Mouse (Mus musculus) neural tube, embryonic 15.5 days (tissue): ENCODE results near the gene Ltbp3. TPM values are rescaled to one million over a fixed set of nuclear protein-coding genes. Genes with fewer than 3 reads are reported as not detected.

Experiments
- ATAC-seq: fragments of 200-750 bp; cut with Nextera tagmentation; 2 replicates; pipeline ENCODE4 v1.8.0; 2017; ENCODE audit warnings: mild to moderate bottlenecking, moderate TSS enrichment, moderate library complexity; ENCODE audit not compliant: low FRiP score
- H3K27ac ChIP-seq: fragments of 300-500 bp; sonication (generic); replicated peaks from 2 replicates; pipeline ENCODE4 v1.5.1; 2015; ENCODE audit warnings: mild to moderate bottlenecking, inconsistent platforms
- H3K27me3 ChIP-seq: fragments of 300-500 bp; sonication (generic); replicated peaks from 2 replicates; pipeline ENCODE4 v1.6.1; 2015; ENCODE audit warnings: inconsistent platforms
- H3K36me3 ChIP-seq: fragments of 300-500 bp; sonication (generic); 2 replicates; pipeline ENCODE4 v1.6.1; 2015; ENCODE audit warnings: inconsistent platforms
- H3K4me1 ChIP-seq: fragments of 300-500 bp; sonication (generic); 2 replicates; pipeline ENCODE4 v1.6.1; 2015; ENCODE audit warnings: inconsistent platforms
- H3K4me2 ChIP-seq: fragments of 300-500 bp; sonication (generic); 2 replicates; pipeline ENCODE4 v1.6.1; 2015; ENCODE audit warnings: inconsistent platforms, mild to moderate bottlenecking, moderate library complexity
- H3K4me3 ChIP-seq: fragments of 300-500 bp; sonication (generic); replicated peaks from 2 replicates; pipeline ENCODE4 v1.5.1; 2015; ENCODE audit warnings: mild to moderate bottlenecking, inconsistent platforms
- H3K9ac ChIP-seq: fragments of 300-500 bp; sonication (generic); replicated peaks from 2 replicates; pipeline ENCODE4 v1.6.1; 2015; ENCODE audit warnings: mild to moderate bottlenecking, inconsistent platforms
- H3K9me3 ChIP-seq: fragments of 300-500 bp; sonication (generic); replicated peaks from 2 replicates; pipeline ENCODE4 v1.6.1; 2016; ENCODE audit warnings: inconsistent platforms
- WGBS: fragments of 180-500 bp; shearing (Covaris S2); methylation state at CpG from one replicate; pipeline ENCODE4 v1.1.7; 2015; ENCODE audit warnings: mixed read lengths; 5-methylcytosine and 5-hydroxymethylcytosine counted together
- polyA plus RNA-seq: library from polyadenylated mRNA; unstranded; fragments of >200 nt; fragmentation: Nextera tagmentation; extraction: Ambion mirVana; gene quantifications from 2 replicates; pipeline ENCODE4 v1.2.1, GENCODE M21; 2015

Ltbp3 gene
- polyA plus RNA-seq, 1 experiment from 2014 or later = 15.6 TPM

DNA sequence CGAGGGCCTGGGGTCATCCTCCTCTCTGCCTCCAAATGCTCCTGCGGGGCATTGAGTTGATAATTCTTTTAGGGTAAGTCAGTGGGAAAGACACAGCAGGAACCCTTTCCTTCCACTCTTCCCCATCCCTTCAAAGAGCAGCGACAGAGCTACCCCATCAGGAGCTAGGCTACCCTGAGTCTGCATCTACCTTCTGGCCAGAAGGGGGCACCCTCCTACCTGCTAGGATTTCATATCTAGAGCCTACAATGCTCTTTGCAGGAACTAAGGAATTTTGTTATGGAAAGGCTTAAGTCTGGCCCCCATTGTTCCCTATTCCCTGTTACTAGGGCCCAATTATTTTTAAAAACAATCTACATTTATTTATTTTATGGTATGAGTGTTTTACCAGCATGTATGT lies 29.5 kb upstream of the Ltbp3 start:
- Histone ChIP-seq H3K9me3 (no peaks in the 10 kb centered on the region), H3K36me3 (peaks cover 58% of the 10 kb centered on the region), H3K27me3 (no peaks in the 10 kb centered on the region), H3K27ac (no peak overlapping the region), H3K4me2 (no peak overlapping the region), H3K4me1 (peaks cover 26% of the 10 kb centered on the region), H3K9ac (no peak overlapping the region), H3K4me3 (no peak overlapping the region)
- 4% methylated on average over 3 of the region's 3 CpGs for WGBS
- no peak for ATAC-seq

GRCm38 (mm10) chr19:5711907-5712460 lies 28.7 kb upstream of the Ltbp3 start:
- Histone ChIP-seq H3K4me1 (peaks cover 32% of the 10 kb centered on the region), H3K36me3 (peaks cover 55% of the 10 kb centered on the region), H3K9ac (no peak overlapping the region), H3K27me3 (no peaks in the 10 kb centered on the region), H3K4me3 (no peak overlapping the region), H3K9me3 (no peaks in the 10 kb centered on the region), H3K4me2 (no peak overlapping the region), H3K27ac (no peak overlapping the region)
- 90% methylated on average over 14 of the region's 14 CpGs for WGBS
- no peak for ATAC-seq

DNA sequence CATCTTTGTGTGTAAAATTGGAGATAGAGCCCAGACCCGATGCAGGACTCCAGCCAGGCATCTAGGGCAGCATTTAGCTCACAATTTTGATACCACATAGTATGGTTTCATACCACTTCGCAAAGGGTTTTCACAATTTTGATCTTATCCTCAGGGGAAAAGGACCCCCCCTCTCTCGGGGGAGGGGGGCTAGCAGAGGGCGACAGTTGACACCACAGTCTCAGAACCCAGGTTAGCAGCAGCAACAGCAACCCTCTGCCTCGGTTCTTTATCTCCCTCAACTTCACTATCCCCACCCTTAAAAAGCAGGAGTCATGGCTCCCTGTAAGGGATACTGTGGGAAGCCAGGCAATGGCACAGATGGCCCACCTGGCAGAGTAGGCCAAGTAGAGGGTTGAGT lies 27.4 kb upstream of the Ltbp3 start:
- Histone ChIP-seq H3K4me2 (peak overlapping the region; percentile 34; the same call in 1 of the 2 replicates), H3K27ac (0 out of 2 replicates have a peak overlapping the region, but pooled peaks have one; percentile 18), H3K36me3 (peaks cover 44% of the 10 kb centered on the region), H3K4me1 (peaks cover 33% of the 10 kb centered on the region), H3K27me3 (no peaks in the 10 kb centered on the region), H3K9ac (no peak overlapping the region), H3K4me3 (no peak overlapping the region), H3K9me3 (no peaks in the 10 kb centered on the region)
- WGBS = 87% methylated on average over 5 of the region's 5 CpGs
- no peak for ATAC-seq

GRCm38 (mm10) chr19:5713730-5714129 lies 27.0 kb upstream of the Ltbp3 start:
- no peak overlapping the region; the same call in 1 of the 2 replicates for H3K4me3 ChIP-seq
- H3K4me1 ChIP-seq = peaks cover 33% of the 10 kb centered on the region
- H3K27me3 ChIP-seq = no peaks in the 10 kb centered on the region
- peak overlapping the region; percentile 34 for H3K4me2 ChIP-seq
- H3K9me3 ChIP-seq = no peaks in the 10 kb centered on the region
- WGBS = 6% methylated on average over 2 of the region's 2 CpGs
- H3K9ac ChIP-seq = peak overlapping the region; percentile 20; the same call in 1 of the 2 replicates
- no peak overlapping the region for H3K27ac ChIP-seq
- peaks cover 43% of the 10 kb centered on the region for H3K36me3 ChIP-seq
- ATAC-seq = no peak

- Histone ChIP-seq H3K4me1 (peaks cover 33% of the 10 kb centered on the region), H3K27ac (0 out of 2 replicates have a peak overlapping the region, but pooled peaks have one; percentile 41), H3K9me3 (no peaks in the 10 kb centered on the region), H3K27me3 (no peaks in the 10 kb centered on the region), H3K4me2 (peak overlapping the region; percentile 48), H3K36me3 (peaks cover 45% of the 10 kb centered on the region), H3K9ac (peak overlapping the region; percentile 11; the same call in 1 of the 2 replicates), H3K4me3 (peak overlapping the region; percentile 28)
- 19% methylated on average over 43 of the region's 43 CpGs for WGBS
- peak; percentile 58; the same call in 1 of the 2 replicates for ATAC-seq
These were observed 24.7 kb upstream of the Ltbp3 start for GRCm38 (mm10) chr19:5715793-5716688.

DNA sequence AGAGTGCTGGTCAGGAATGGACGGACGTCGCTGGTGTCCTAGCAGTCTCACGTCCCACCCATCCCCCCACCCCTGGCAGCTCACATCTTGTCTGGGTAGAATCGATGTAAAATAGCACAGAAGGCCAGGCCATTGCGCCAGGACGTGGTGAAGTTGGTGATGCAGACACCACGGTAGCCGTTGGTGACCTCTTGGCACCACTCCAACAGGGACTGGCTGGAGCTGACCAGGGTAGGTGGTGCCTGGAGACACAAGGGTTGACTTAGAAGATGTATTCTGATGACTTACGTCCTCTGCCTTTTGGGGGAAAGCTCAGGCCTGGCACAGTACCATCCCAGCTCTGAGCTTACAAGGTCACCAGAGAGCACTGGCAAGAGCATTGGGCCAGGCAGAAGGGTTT lies 23.7 kb upstream of the Ltbp3 start:
- H3K36me3 ChIP-seq = peaks cover 53% of the 10 kb centered on the region
- no peak overlapping the region for H3K4me2 ChIP-seq
- 62% methylated on average over 10 of the region's 10 CpGs for WGBS
- H3K4me3 ChIP-seq = no peak overlapping the region
- 0 out of 2 replicates have a peak, but pooled peaks have one; percentile 10 for ATAC-seq
- H3K9ac ChIP-seq = no peak overlapping the region
- H3K9me3 ChIP-seq = no peaks in the 10 kb centered on the region
- H3K4me1 ChIP-seq = peaks cover 30% of the 10 kb centered on the region
- H3K27ac ChIP-seq = no peak overlapping the region
- no peaks in the 10 kb centered on the region for H3K27me3 ChIP-seq

GRCm38 (mm10) chr19:5721233-5721632 lies 19.5 kb upstream of the Ltbp3 start:
- Histone ChIP-seq H3K36me3 (peaks cover 55% of the 10 kb centered on the region), H3K4me3 (no peak overlapping the region), H3K27ac (no peak overlapping the region), H3K4me2 (no peak overlapping the region), H3K27me3 (no peaks in the 10 kb centered on the region), H3K9me3 (no peaks in the 10 kb centered on the region), H3K9ac (no peak overlapping the region), H3K4me1 (peaks cover 30% of the 10 kb centered on the region)
- ATAC-seq = no peak
- WGBS = 93% methylated on average over 6 of the region's 6 CpGs

DNA sequence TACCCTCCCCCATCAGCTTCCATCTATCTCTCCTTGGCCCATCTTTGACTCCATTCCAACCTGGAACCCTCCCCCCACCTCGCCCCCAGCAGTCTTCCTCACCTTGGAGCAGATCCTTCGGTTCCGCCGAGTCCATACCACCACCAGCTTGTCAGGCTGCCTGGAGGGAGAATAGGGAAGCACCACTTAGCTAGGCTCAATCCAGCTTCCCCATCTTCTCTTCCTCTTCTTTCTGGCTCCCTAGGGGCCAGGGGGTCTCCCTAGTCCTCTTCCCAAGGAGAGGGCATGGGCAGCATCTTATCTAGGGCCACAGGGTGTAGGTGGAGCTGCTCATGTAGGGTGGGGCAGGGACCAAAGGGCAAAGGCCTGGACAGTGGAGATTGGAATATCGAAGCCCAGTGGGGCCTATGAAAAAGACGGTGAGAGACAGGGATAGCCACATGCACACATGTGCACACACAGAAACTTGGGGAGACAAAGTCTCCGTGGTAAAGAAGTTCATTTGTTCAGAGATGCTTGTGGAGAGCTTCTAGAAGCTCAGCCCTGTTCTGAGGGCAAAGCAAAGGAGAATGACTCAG lies 17.8 kb upstream of the Ltbp3 start:
- Histone ChIP-seq H3K4me2 (no peak overlapping the region), H3K4me1 (peaks cover 40% of the 10 kb centered on the region), H3K27me3 (no peaks in the 10 kb centered on the region), H3K4me3 (no peak overlapping the region), H3K9me3 (no peaks in the 10 kb centered on the region), H3K9ac (no peak overlapping the region), H3K36me3 (peaks cover 55% of the 10 kb centered on the region), H3K27ac (no peak overlapping the region)
- 90% methylated on average over 7 of the region's 7 CpGs for WGBS
- no peak for ATAC-seq

DNA sequence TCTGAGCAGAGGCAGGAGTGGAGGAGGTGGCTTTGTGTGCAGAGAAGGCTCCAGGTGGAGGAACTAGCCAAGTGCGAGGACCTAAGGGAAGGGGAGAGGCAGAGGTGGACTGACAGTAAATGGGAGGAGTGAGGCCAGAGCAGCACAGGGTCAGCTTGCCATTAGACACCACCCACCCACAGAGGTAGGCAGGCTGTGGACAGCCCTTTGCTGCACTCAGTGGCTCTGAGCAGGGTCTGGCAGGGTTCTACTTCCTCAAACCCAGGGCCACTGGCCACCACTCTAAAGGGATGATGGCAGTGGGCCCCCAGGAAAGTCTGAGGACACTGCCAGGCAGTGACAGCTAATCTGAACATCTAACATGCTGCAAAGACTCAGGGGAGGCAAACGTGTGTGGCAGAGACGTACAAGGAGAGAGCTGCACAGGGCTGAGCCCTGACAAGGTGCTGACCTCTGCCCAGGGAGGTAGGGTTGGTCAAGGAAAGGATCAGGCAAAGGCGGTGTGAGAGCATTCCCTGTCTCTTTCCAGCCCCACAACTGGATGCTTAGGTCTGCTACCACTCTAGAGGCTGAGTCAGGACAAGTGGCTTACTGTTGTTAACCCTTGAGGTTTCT lies 16.7 kb upstream of the Ltbp3 start:
- ATAC-seq = no peak
- H3K4me3 ChIP-seq = 0 out of 2 replicates have a peak overlapping the region, but pooled peaks have one; percentile 35
- peak overlapping the region; percentile 89; the same call in 1 of the 2 replicates for H3K4me2 ChIP-seq
- peaks cover 49% of the 10 kb centered on the region for H3K4me1 ChIP-seq
- no peaks in the 10 kb centered on the region for H3K9me3 ChIP-seq
- 0 out of 2 replicates have a peak overlapping the region, but pooled peaks have one; percentile 18 for H3K9ac ChIP-seq
- 68% methylated on average over 4 of the region's 4 CpGs for WGBS
- peaks cover 47% of the 10 kb centered on the region for H3K36me3 ChIP-seq
- H3K27ac ChIP-seq = no peak overlapping the region
- no peaks in the 10 kb centered on the region for H3K27me3 ChIP-seq

DNA sequence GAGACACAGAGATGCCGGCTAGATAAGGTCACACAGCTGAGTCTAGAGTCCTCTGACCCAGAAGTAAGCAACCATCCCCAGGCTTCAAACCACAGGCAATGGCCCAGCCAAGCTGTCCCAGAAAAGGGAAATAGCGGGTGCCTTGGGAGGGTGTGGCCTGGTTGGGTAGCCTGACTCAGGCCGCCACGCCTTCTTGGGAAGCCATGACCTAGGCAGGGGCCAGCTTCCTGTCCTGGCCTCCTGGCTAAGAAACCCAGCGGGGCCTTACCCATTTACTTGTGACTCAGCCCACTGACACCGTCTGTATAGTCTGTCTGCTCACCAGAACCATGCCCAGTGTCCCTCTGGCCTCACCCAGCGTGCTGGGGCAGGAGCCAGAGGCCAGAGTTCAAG lies 16.2 kb upstream of the Ltbp3 start:
- ATAC-seq = no peak
- Histone ChIP-seq H3K4me3 (peak overlapping the region; percentile 35; the same call in 1 of the 2 replicates), H3K27me3 (no peaks in the 10 kb centered on the region), H3K4me1 (peaks cover 50% of the 10 kb centered on the region), H3K27ac (no peak overlapping the region), H3K36me3 (peaks cover 42% of the 10 kb centered on the region), H3K4me2 (peak overlapping the region; percentile 89), H3K9ac (no peak overlapping the region), H3K9me3 (no peaks in the 10 kb centered on the region)
- 77% methylated on average over 7 of the region's 7 CpGs for WGBS

- Histone ChIP-seq H3K36me3 (peaks cover 35% of the 10 kb centered on the region), H3K27ac (peak overlapping the region; percentile 45; the same call in 1 of the 2 replicates), H3K4me1 (peaks cover 56% of the 10 kb centered on the region), H3K9me3 (no peaks in the 10 kb centered on the region), H3K4me2 (peak overlapping the region; percentile 89), H3K27me3 (no peaks in the 10 kb centered on the region), H3K9ac (peak overlapping the region; percentile 46; the same call in 1 of the 2 replicates), H3K4me3 (peak overlapping the region; percentile 35)
- WGBS = 65% methylated on average over 12 of the region's 12 CpGs
- no peak for ATAC-seq
These were observed 15.5 kb upstream of the Ltbp3 start for GRCm38 (mm10) chr19:5725029-5725707.
